Mouse (Mus musculus) heart, adult 2 months (tissue): ENCODE measurements around the gene Tulp2.

Experiments used
- CTCF ChIP-seq: fragments of 200-600 bp; IDR thresholded peaks from 2 replicates; pipeline ENCODE4 v1.8.1; 2022; ENCODE audit warnings: antibody characterized with exemption, mild to moderate bottlenecking, moderate library complexity
- EP300 ChIP-seq: fragments of 200-500 bp; IDR thresholded peaks from 2 replicates; pipeline ENCODE4 v1.6.1; 2011; ENCODE audit warnings: low read depth, low read length, control low read depth; ENCODE audit not compliant: insufficient read depth

- TF ChIP-seq CTCF: no peak
- no peak for TF ChIP-seq EP300
These were observed 31.7 kb upstream of the Tulp2 start for GRCm38 (mm10) chr7:45449974-45450373.
